Mouse (Mus musculus) CD4-positive, CD25-positive, alpha-beta regulatory T cell (primary cell): ENCODE results near the gene Il22ra2. TPM values are rescaled to one million over a fixed set of nuclear protein-coding genes. Genes with fewer than 3 reads are reported as not detected.

Source experiments
- polyA plus RNA-seq: library from polyadenylated mRNA; unstranded; fragments of 100-300 nt; shearing (Covaris generic); gene quantifications from one replicate; pipeline ENCODE4 v1.2.1, GENCODE M21; 2017

The Il22ra2 gene
- 0.12 TPM for polyA plus RNA-seq

DNA sequence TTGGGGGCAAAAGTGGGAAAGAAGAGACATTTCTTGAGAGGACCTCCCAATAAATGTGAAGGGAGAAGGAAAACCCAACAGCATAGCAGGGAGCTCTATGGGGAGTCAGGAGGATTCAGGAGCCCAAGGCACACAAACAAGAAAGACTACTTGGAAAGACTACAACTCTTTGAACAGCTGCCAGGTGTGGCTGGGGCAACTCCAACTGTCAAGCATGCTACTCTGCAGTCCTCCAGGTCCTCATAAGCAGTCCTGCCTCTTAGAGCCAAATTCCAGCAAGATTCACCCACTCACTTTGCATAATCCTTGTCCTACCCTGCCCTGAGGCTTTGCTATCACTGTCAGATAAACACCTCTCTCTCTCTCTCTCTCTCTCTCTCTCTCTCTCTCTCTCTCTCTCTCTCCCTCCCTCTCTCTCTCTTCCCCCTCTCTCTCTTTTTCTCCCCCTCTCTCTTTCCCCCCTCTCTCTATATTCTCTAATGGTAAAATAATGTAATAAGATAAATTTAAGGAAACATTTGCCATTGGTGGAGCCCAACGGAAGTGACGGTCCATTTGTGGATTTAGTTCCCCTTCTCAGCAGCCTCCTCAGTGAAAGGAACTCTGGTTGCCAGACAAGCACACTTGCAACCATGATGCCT lies at the start of gene Il22ra2:
Il22ra2 (plus strand) TSS at position 591 of the 641 bp plus-strand sequence.

DNA sequence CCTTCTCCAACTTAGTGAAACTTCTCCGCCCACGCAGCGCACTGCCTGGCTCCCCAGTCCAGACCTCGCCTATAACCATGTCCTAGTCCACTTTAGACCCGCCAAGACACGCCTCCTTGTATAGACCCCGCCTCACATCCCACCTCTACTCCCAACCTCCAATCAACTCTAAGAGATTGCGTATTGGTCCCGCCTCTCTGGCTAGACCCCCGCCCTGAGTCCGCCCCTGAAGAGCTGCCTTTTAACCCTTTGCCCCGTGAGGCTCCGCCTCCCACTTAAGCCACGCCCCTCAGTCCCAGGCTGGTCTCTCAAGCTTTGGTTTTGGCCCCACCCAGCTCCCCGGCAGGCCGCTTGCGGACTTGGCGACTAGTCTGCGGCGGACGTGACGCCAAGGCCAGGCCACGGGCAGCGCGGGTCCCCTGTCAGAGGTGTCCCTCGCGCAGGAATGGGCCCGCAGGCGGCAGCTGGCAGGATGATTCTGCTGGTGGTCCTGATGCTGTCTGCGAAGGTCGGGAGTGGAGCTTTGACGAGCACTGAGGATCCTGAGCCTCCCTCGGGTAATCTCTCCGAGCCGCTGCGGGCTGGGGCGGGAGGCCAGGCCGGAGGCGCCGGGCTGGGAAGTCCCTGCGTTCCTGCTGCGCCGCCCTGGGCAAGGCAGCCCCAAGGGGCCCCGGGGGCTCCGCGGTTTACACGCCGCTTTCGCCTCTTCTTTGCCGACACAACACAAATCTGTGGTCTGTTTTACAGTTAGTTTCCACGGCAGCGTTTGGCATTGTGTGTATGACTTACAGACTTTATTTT lies 30.0 kb upstream of the Il22ra2 start, which contains the start of gene Ifngr1:
Ifngr1 (plus strand) TSS at position 309 of the 801 bp plus-strand sequence.

Other genes starting within 250 kb of the Il22ra2 start
- 353 TPM for gene Ifngr1, start 30.0 kb upstream of the Il22ra2 start, polyA plus RNA-seq
- not detected for gene Il20ra, start 90.6 kb downstream of the Il22ra2 start, polyA plus RNA-seq
- gene Slc35d3, start 229.5 kb downstream of the Il22ra2 start, polyA plus RNA-seq = 0.13 TPM